Mouse (Mus musculus) leukemia stem cell, adult 10-12 weeks (primary cell): ENCODE data around the gene Mettl24. TPM values are rescaled to one million over a fixed set of nuclear protein-coding genes. Genes with fewer than 3 reads are reported as not detected.

ENCODE experiments used
- polyA plus RNA-seq: library from polyadenylated mRNA; stranded (reverse); fragments of >175 nt; gene quantifications from 2 replicates; pipeline ENCODE4 v1.2.3, GENCODE M21; 2012; ENCODE audit warnings: low replicate concordance

Mettl24 gene
- not detected in 2 replicates for polyA plus RNA-seq

DNA sequence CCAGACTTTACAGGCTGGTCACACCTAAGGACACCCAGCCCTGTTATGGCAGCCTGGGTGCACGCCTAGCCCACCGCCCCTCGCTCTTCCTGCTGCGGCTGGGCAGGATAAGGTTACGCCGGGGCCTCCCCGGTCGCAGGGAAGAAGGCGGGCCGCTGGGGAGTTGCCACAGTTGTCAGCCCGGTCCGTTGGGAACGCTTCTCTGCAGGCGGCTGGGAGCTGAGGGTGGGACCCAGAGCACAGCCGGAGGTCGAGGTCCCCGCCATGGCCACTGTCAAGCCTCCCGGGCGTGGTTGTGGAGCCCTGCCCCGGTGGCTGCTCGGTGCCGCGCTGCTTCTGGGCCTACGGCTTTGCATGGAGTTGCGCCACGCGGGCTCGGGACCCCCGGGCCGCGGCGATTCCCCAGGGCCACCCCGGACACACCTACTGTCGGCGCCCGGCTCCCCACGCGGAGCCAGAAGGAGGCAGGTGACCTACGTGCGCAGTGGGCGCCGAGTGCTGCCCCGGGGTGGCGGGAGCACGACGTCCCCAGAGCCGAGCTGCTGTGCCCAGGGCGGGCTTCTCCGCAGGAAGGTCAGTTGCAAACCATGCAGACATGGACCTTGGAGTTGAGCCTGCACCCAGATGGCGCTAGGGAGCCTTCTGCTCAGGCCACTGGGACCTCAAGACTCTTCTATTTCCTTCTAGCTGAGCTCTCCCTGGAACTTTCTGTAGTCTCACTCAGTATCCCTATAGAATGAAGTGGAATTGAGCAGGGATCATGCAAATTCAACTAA lies at the start of gene Mettl24:
TSS of gene Mettl24 (plus strand) at position 191 of the 776 bp plus-strand sequence.

Other genes starting within 250 kb of the Mettl24 start
- not detected in 2 replicates for gene Slc22a16, start 112.9 kb upstream of the Mettl24 start, polyA plus RNA-seq
- not detected in 2 replicates for gene Ddo, start 53.3 kb upstream of the Mettl24 start, polyA plus RNA-seq
- gene Cdc40, start 200.0 kb downstream of the Mettl24 start, polyA plus RNA-seq, result 0.92 and 12.8 TPM in 2 replicates
- gene Wasf1, start 200.2 kb downstream of the Mettl24 start, polyA plus RNA-seq, result 0.18 and 0.55 TPM in 2 replicates